Mouse (Mus musculus) embryonic fibroblast, embryonic 13.5 days (primary cell): ENCODE measurements at regions not wholly inside any gene's neighbourhood (a gene's known extent, or its start where the extent isn't known, plus 50 kb on each side); places are given as distances from the start of the nearest gene placed in this dataset.

Source experiments
- H3K27ac ChIP-seq: 2 replicates; pipeline ENCODE4 v1.5.1; 2012; ENCODE audit warnings: low read length, control low read depth, inconsistent platforms; ENCODE audit not compliant: insufficient read depth
- H3K4me1 ChIP-seq: 2 replicates; pipeline ENCODE4 v1.6.1; 2011; ENCODE audit warnings: low read length; ENCODE audit not compliant: control insufficient read depth, insufficient read depth
- H3K4me3 ChIP-seq: 2 replicates; pipeline ENCODE4 v1.5.1; 2011; ENCODE audit warnings: mild to moderate bottlenecking, control low read depth, low read length; ENCODE audit not compliant: insufficient read depth
- CTCF ChIP-seq: IDR thresholded peaks from 2 replicates; pipeline ENCODE4 v1.5.1; 2011; ENCODE audit warnings: mild to moderate bottlenecking, control low read depth, low read length, moderate library complexity, borderline replicate concordance; ENCODE audit not compliant: insufficient read depth
- POLR2A ChIP-seq: IDR thresholded peaks from 2 replicates; pipeline ENCODE4 v1.6.1; 2011; ENCODE audit warnings: low read depth, mild to moderate bottlenecking, control low read depth, low read length, moderate library complexity

DNA sequence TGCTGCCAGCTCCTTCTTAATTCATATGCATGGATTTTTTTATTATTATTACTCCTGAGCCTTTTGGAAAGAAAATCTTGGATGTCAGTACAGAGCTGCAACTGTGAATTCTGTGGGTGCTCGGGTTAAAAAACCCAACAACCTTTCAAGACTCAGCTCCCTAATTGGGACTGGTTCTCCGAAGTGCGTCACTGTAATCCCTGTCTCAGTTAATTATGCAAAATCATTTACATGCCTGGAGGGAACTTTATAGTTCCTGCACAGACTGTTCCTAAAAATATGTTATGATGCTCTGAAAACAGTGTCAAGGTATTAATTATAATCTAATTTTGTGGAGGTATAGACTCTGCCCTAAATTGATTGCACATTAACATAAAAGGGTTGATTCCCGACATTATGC is 250.6 kb upstream of the Lcorl start:
- no peak overlapping the region for H3K27ac ChIP-seq
- TF ChIP-seq POLR2A (no peak), CTCF (no peak)
- H3K4me1 ChIP-seq: no peaks in the 10 kb centered on the region
- no peak overlapping the region for H3K4me3 ChIP-seq

DNA sequence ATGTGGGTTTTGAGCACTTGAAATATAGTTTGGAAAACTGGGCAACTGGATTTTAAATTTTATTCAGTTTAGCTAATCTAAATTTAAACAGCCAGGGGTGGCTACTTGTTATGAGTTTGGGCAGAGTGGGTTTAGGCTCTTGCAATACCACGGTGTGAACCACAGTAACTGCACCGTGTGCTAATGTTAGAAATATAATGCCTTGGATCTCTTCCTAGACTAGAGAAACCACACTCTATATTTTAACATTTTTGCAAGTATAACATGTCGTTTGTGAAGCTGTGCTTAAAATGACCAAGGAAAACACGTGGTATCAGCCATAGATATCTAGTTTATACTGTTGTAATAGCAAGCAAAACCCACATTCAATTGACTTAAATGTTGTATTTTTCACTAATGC is 245.9 kb upstream of the Lcorl start:
- TF ChIP-seq POLR2A (no peak), CTCF (no peak)
- Histone ChIP-seq H3K4me3 (no peak overlapping the region), H3K27ac (no peak overlapping the region), H3K4me1 (no peaks in the 10 kb centered on the region)

DNA sequence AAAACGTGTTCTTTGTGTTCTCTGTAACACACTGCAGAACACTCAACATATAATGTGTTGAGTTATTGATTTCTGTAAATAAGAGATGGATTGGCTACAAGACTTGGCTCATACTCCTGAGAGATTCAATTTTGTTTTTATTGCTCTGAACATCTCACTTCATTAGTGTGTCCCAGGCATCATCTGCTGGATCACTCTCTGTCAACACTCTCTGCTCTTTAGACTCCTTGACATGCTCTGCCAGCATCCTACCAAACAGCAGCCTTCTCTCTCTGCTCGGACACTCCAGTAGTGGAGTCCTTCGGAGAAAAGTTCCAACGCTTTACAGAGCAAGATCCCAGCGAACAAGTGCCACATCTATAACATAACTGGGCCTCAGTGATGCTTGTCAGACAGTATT is 235.1 kb upstream of the Lcorl start:
- Histone ChIP-seq H3K4me3 (no peak overlapping the region), H3K27ac (no peak overlapping the region), H3K4me1 (no peaks in the 10 kb centered on the region)
- TF ChIP-seq CTCF (no peak), POLR2A (no peak)

DNA sequence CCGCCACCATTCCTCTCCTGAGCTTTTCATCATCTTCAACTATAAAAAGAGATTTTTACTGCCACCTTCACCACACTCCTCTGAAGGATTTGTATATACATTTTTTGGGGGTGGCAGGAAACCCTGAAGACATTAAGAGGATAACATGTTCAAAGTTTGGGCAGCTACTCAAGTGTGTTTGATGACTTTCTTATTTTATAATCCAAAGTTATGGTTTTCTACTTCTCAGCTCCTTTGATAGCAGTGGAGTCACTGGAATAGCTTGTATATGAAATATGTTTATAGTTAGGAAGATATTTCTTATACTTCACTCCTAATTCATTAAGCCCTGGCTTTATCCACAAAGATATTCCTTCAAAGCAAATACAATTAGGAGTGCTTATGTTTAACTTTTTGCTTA is 229.5 kb upstream of the Lcorl start:
- H3K27ac ChIP-seq: no peak overlapping the region
- TF ChIP-seq POLR2A (no peak), CTCF (no peak)
- no peaks in the 10 kb centered on the region for H3K4me1 ChIP-seq
- no peak overlapping the region for H3K4me3 ChIP-seq

DNA sequence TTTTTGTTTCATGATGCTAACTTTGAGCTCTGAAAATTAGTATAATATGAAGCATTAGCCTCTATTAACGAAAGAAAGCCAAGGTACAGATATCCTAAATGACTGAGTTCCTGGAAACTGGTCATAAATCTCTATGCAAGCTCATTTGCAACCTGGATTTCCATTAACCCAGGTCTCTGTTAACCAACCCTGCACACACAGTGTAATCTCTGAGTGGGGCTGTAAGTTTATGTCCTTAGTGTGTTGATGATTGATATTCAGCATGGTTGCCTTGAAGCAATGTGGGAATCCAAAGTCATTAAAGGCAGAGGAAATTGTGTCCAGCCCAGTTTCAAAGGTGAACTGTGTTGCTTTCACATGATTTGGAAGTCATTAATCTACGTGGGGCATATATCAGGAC is 225.9 kb upstream of the Lcorl start:
- H3K27ac ChIP-seq: no peak overlapping the region
- no peak overlapping the region for H3K4me3 ChIP-seq
- TF ChIP-seq CTCF: no peak
- TF ChIP-seq POLR2A: no peak
- no peaks in the 10 kb centered on the region for H3K4me1 ChIP-seq

DNA sequence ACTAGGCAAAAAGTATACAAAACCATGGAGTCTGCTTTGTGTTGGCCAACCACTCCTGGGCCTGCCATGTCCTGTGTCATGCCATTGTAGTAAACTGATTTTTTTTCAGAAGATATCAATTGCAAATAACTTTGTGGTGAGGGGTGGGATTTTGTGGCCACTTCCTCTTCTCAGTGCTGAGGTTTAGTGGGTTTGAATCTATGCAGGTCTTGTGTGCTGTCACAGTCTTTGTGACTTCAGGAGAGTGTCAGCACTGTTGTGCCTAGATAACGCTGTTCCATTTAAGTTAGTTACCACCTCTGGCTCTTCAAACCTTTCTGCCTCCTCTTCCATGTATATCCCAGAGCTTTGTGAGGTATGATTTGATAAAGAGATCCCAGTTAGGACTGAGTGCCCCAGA is 216.3 kb upstream of the Lcorl start:
- TF ChIP-seq CTCF (no peak), POLR2A (no peak)
- Histone ChIP-seq H3K4me1 (no peaks in the 10 kb centered on the region; the same call in 1 of the 2 replicates), H3K27ac (no peak overlapping the region), H3K4me3 (no peak overlapping the region)

DNA sequence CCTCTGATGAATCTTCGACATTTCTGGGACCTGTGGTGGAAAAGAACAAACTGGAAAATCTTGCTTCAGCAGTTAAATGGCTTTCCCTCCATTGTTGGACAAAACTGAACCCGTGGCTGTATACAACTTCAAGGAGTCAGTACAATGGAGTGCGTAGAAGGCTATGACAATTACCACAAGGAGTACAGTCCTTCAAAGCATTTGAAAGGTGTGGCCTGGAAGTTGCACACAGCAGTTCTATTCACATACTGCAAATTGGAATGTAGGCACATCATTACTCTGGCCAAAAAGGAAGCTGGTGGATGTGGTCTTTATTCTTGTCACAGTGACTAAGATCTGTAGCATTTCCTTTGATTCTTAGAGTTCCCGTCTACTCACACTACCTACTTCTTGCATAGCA is 215.7 kb upstream of the Lcorl start:
- TF ChIP-seq POLR2A (no peak), CTCF (no peak)
- H3K27ac ChIP-seq: peak overlapping the region; percentile 34; the same call in 1 of the 2 replicates
- no peaks in the 10 kb centered on the region; the same call in 1 of the 2 replicates for H3K4me1 ChIP-seq
- no peak overlapping the region for H3K4me3 ChIP-seq

DNA sequence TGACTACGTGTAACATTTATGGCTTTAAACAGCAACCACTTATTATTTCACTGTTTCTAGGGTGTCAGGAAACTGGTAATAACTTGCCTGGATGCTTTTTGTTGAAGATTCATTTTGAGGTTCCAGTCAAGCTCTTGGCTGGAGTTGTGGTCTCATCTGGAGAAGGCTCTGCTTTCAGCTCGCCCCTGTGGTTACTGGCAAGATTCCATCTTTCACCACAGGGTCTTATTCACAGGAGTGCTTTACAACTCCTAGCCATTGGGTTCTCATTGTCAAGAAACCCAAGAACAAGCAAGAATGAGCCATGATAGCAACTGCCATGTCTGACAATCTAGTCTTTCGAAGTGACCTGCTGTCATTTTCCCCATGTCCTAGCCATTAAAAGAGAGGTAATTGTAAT is 202.5 kb upstream of the Lcorl start:
- TF ChIP-seq POLR2A (no peak), CTCF (no peak)
- Histone ChIP-seq H3K27ac (no peak overlapping the region), H3K4me3 (no peak overlapping the region), H3K4me1 (no peaks in the 10 kb centered on the region)

DNA sequence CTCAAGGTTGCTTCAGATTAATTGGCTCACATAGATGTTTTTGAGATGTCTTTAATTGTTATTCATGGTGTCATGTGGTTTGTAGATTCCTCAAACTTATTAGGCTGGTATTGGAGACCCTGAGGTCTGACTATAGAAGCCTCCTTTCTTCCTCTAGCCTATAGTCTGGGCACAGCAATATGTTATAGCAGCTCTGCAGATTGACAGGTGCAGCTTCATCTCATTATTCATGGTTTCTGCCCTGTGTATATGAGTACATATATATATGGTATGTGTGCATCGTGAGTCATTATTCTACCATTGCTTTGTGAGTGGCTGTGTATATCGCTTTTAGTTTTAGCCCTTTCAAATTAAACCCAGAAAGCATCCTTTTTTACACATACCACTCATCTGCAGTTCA is 197.4 kb upstream of the Lcorl start:
- Histone ChIP-seq H3K27ac (no peak overlapping the region), H3K4me1 (no peaks in the 10 kb centered on the region), H3K4me3 (no peak overlapping the region)
- no peak for TF ChIP-seq CTCF
- no peak for TF ChIP-seq POLR2A

DNA sequence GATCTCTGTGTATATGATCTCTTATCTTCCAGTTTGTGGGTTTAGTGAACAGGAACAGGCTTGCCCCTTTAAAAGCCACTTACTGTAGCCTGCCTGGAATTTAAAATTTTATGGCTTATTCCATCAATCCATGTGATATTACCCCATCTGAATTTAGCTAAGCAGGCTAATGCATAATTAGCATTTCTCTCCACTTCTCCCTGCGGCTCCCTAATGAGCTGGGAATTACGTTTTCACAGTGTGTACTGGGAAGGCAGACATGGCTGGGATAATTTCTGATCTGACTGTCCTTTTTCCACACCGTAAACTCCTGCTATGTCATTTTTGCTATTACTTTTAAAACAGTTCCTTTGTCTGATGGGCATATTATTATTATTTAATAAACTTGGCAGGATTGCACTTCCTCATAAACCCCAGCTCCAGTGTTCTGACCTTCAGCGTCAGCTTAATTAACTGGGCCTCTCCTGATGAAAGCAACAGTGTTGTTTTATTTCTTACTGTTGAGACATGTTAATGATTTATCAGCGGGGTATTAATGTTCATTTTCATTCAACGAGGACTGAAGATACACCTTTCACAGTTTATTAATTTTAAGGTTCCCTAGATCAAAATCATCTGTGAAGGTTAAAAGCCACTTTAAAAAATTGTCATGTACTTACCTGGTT is 185.4 kb upstream of the Lcorl start:
- no peak for TF ChIP-seq CTCF
- no peak for TF ChIP-seq POLR2A
- Histone ChIP-seq H3K4me1 (no peaks in the 10 kb centered on the region), H3K4me3 (no peak overlapping the region), H3K27ac (no peak overlapping the region)

DNA sequence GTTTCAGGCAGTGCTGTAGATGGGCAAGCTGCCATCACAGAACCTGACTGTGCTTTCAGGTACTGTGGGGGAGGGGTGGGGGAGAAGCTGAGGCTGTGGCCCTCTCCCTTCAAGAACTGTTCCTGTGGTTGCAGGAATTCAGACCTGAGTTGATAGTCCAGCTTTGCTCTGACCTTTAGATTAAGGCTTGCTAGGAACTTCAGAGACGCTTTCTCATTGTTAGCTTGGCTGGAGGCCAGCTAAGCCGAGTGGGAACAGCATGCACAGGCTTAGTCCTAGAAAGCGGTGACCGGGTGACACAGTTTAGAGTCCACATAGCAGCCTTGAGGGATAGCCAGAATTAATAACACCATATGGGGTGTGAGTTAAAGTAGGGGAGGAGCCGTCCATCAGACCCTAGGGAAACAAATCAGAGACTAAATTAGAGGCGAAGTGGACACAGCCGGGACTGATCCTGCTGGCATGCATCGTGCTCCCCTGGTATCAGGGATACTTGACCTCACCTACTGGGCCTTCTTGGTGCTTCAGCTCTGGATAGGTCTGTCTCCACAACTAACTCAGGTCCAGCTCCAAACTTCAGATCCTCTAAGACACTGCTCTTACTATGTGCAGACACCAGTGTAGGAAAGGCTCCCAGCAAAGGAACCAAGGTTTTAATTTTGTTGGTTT is 175.7 kb upstream of the Lcorl start:
- Histone ChIP-seq H3K4me1 (no peaks in the 10 kb centered on the region), H3K27ac (no peak overlapping the region), H3K4me3 (no peak overlapping the region)
- TF ChIP-seq CTCF: no peak
